Mouse (Mus musculus) left cerebral cortex, adult 11 months (tissue): ENCODE data around the gene Rsad1.

Experiments
- DNase-seq: peaks from one replicate; pipeline ENCODE4 v3.0.0; 2022; ENCODE audit warnings: low spot score

Rsad1 gene

GRCm38 (mm10) chr11:94491035-94491748, 57.9 kb downstream of the Rsad1 start:
- no peak for DNase-seq
